Mouse (Mus musculus): ENCODE measurements around the gene Armh4.
"Not testable (repeated sequence)": the region's sequence is repeated elsewhere in the genome, so short reads cannot be mapped to it uniquely, and the experiment has no call there.

- TF ChIP-seq POLR2A (IDR thresholded peaks at IDR 0.05; ENCODE audit: borderline replicate concordance, insufficient read depth, low read length); CTCF (IDR thresholded peaks at IDR 0.05; ENCODE audit: borderline replicate concordance, insufficient read depth, low read depth, low read length): not testable (repeated sequence)
These were observed 29.8 kb upstream of the Armh4 start for GRCm38 (mm10) chr14:49812966-49813365.

Measured in cerebellum, adult 2 months (tissue).